Mouse (Mus musculus) midbrain, postnatal 0 days (tissue): ENCODE data around the gene Casz1. TPM values are rescaled to one million over a fixed set of nuclear protein-coding genes. Genes with fewer than 3 reads are reported as not detected.

Experiments used
- ATAC-seq: fragments of 200-750 bp; cut with Nextera tagmentation; 2 replicates; pipeline ENCODE4 v1.8.0; 2017; ENCODE audit warnings: moderate number of reproducible peaks, mild to moderate bottlenecking, moderate TSS enrichment, moderate library complexity; ENCODE audit not compliant: low FRiP score
- DNase-seq: peaks from one replicate; pipeline ENCODE4 v3.0.0-alpha.2; 2015; ENCODE audit warnings: low spot score
- H3K27ac ChIP-seq: fragments of 300-500 bp; sonication (generic); 2 replicates; pipeline ENCODE4 v1.5.1; 2014; ENCODE audit warnings: low read depth, mild to moderate bottlenecking, low read length, mixed read lengths
- H3K27me3 ChIP-seq: fragments of 300-500 bp; sonication (generic); 2 replicates; pipeline ENCODE4 v1.6.1; 2014; ENCODE audit warnings: low read length, control low read depth, mixed read lengths; ENCODE audit not compliant: insufficient read depth
- H3K36me3 ChIP-seq: fragments of 300-500 bp; sonication (generic); 2 replicates; pipeline ENCODE4 v1.6.1; 2014; ENCODE audit warnings: low read length, control low read depth, mixed read lengths; ENCODE audit not compliant: insufficient read depth
- H3K4me1 ChIP-seq: fragments of 300-500 bp; sonication (generic); 2 replicates; pipeline ENCODE4 v1.6.1; 2014; ENCODE audit warnings: mild to moderate bottlenecking, control low read depth, antibody characterized with exemption, low read length, mixed read lengths; ENCODE audit not compliant: insufficient read depth
- H3K4me2 ChIP-seq: fragments of 300-500 bp; sonication (generic); 2 replicates; pipeline ENCODE4 v1.6.1; 2014; ENCODE audit warnings: low read depth, mild to moderate bottlenecking, low read length, mixed read lengths; ENCODE audit not compliant: poor library complexity, severe bottlenecking
- H3K4me3 ChIP-seq: fragments of 300-500 bp; sonication (generic); 2 replicates; pipeline ENCODE4 v1.5.1; 2014; ENCODE audit warnings: low read depth, mild to moderate bottlenecking, low read length, moderate library complexity
- H3K9ac ChIP-seq: fragments of 300-500 bp; sonication (generic); replicated peaks from 2 replicates; pipeline ENCODE4 v1.6.1; 2014; ENCODE audit warnings: mild to moderate bottlenecking, low read length, moderate library complexity, mixed read lengths; ENCODE audit not compliant: poor library complexity, severe bottlenecking
- H3K9me3 ChIP-seq: fragments of 300-500 bp; sonication (generic); 2 replicates; pipeline ENCODE4 v1.6.1; 2016; ENCODE audit warnings: low read length, control low read depth
- CTCF ChIP-seq: IDR thresholded peaks from 2 replicates; pipeline ENCODE4 v1.5.1; 2016; ENCODE audit warnings: antibody characterized with exemption, mild to moderate bottlenecking
- WGBS: fragments of 180-500 bp; shearing (Covaris S2); extraction: QIAGEN DNeasy Blood & Tissue Kit; methylation state at CpG from one replicate; pipeline ENCODE4 v1.1.7; 2014; 5-methylcytosine and 5-hydroxymethylcytosine counted together
- polyA plus RNA-seq: library from polyadenylated mRNA; unstranded; fragments of >200 nt; fragmentation: Nextera tagmentation; extraction: Ambion mirVana; gene quantifications from 2 replicates; pipeline ENCODE4 v1.2.1, GENCODE M21; 2015
- total RNA-seq: library from RNA; depleted of rRNA; stranded (reverse); fragments of >200 nt; gene quantifications from 2 replicates; pipeline ENCODE4 v1.2.3, GENCODE M21; 2014

The Casz1 gene
- total and polyA plus RNA-seq, 2 experiments from 2014 or later, result 2.0 to 3.7 TPM

DNA sequence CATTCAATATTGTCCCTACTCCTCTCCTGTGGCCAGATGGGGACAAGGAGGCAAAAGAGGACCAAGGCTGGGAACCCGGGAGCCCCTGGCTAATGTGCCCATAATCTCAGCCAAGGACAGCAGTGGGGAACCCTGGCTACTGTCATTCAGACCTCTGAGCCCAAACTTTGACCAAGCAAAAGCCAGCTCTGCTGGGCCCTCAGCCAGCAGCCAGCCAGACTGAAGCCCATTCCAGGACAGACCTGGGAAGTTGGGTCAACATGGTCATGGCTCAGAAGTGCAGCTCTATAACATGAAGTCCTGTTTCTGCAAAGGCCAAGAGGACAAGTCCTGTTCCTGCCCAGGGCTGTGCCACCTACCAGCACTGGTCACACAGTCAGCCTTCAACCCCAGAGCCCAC, 157.9 kb downstream of the Casz1 start:
- ATAC-seq (no peak), DNase-seq (no peak)
- TF ChIP-seq CTCF, result no peak
- Histone ChIP-seq H3K27ac (no peak overlapping the region), H3K36me3 (peaks cover 19% of the 10 kb centered on the region), H3K9ac (no peak overlapping the region), H3K4me1 (no peaks in the 10 kb centered on the region), H3K27me3 (no peaks in the 10 kb centered on the region), H3K9me3 (no peaks in the 10 kb centered on the region), H3K4me3 (no peak overlapping the region), H3K4me2 (no peak overlapping the region)
- 77% methylated on average over 1 of the region's 1 CpGs for whole genome bisulfite sequencing

DNA sequence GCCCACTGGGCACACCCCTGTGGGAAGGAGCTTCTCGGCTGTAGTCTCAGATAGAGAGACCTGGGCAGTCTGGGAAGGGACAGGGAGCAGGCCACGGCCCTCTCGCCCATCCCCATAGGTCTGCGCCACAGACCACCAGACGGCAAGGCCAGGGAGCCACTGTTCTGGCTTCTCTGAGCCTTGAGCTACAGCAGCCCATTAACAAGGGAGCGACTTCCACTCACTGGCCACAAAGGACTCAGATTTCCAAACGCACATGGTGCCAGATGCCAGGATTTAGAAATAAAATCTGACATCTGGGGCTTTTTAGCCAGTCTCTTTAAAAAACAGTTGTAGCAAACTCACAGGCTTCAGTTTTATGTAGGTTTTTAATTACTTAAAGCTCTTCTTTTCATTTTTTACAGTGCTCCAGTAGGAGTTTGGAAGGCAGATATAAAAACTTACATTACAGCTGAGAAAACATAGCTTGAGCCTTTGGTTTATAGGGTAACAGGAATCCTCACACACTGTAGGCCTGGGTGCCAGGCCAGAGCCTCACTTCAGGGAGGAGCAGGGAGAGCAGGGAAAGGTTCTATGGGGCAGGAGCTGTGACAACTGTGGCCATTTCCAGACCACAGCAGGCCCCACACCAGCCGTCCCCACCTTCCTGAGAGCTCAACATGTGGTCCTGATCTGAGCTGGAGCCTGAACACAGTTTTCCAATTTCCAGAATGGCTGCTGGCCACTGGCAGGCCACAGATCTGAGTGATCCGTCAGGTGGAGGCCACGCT, 160.5 kb downstream of the Casz1 start:
- Histone ChIP-seq H3K27me3 (no peaks in the 10 kb centered on the region), H3K9me3 (no peaks in the 10 kb centered on the region), H3K36me3 (peaks cover 15% of the 10 kb centered on the region), H3K27ac (no peak overlapping the region), H3K4me1 (no peaks in the 10 kb centered on the region), H3K4me2 (no peak overlapping the region), H3K9ac (no peak overlapping the region), H3K4me3 (no peak overlapping the region)
- 85% methylated on average over 10 of the region's 10 CpGs for WGBS
- no peak for DNase-seq
- no peak for ATAC-seq
- TF ChIP-seq CTCF, result no peak

DNA sequence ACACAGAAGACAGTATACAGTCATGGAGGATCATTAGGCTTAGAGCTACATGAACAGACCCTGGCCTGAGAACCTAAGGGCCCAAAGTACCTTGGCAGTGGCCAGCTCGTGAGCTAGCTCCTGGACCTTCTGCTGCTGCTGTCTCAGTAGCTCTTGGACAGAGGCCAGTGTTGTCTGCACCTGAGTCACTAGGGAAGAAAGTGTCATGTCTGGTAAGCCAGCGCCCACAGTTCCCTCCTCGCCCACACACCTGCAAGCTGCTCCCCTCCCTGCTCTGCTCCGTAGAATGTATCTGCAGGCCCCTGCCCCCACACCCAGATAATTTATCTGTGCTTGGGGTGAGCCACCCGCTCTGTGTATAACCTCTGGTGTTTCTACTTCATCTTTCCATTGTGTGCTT, 161.9 kb downstream of the Casz1 start:
- H3K4me3 ChIP-seq, result no peak overlapping the region
- DNase-seq (no peak), ATAC-seq (no peak)
- TF ChIP-seq CTCF, result no peak
- H3K27me3 ChIP-seq, result no peaks in the 10 kb centered on the region
- H3K4me1 ChIP-seq, result no peaks in the 10 kb centered on the region
- H3K27ac ChIP-seq, result no peak overlapping the region
- 96% methylated on average over 5 of the region's 5 CpGs for WGBS
- H3K36me3 ChIP-seq, result peaks cover 8% of the 10 kb centered on the region; the same call in 1 of the 2 replicates
- H3K4me2 ChIP-seq, result no peak overlapping the region
- H3K9ac ChIP-seq, result no peak overlapping the region
- no peaks in the 10 kb centered on the region for H3K9me3 ChIP-seq

DNA sequence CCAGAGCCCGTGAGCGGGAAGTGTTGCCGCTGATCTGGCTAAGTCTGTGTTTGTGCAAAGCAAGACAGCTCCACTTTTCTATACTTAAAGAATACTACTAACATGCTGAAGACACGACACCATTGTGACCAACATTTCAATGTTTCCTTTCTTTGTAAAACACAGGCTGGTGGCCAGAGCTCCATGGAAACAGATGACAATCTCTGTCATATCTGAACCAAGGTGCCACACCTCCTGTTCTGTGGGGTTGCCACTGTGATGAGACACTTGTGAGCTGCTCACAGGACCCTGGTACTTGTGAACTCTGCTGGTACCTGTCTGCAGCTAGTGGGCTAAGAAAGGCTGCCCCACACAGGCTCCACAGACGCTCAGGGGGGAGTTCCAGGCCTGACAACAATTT, 164.6 kb downstream of the Casz1 start:
- no peaks in the 10 kb centered on the region for H3K36me3 ChIP-seq
- no peaks in the 10 kb centered on the region for H3K9me3 ChIP-seq
- ATAC-seq (no peak), DNase-seq (no peak)
- H3K4me2 ChIP-seq, result no peak overlapping the region
- H3K27ac ChIP-seq, result no peak overlapping the region
- H3K4me1 ChIP-seq, result no peaks in the 10 kb centered on the region
- TF ChIP-seq CTCF, result no peak
- no peak overlapping the region for H3K4me3 ChIP-seq
- H3K9ac ChIP-seq, result no peak overlapping the region
- WGBS, result 71% methylated on average over 5 of the region's 5 CpGs
- H3K27me3 ChIP-seq, result no peaks in the 10 kb centered on the region

DNA sequence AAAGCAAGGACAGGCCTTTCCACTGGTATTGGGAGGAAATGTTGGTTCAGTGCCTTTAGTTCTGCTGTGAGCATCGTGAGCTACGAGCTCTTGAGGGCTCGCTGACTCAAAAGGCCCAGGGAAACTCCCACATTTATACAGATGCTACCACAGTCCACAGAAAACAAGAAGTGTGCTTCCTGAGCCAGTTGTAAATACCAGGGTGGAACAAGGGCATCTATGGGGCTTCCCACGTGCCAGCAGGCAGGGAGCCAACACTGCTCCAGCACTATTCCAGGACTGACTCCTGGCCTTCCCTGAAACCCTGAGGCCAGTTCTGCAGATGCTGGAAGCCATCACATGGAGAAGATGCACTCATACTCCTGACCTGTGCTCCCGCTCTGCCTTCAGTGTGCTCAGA, 165.4 kb downstream of the Casz1 start:
- Histone ChIP-seq H3K27ac (no peak overlapping the region), H3K36me3 (no peaks in the 10 kb centered on the region), H3K9ac (no peak overlapping the region), H3K27me3 (no peaks in the 10 kb centered on the region), H3K4me2 (no peak overlapping the region), H3K9me3 (no peaks in the 10 kb centered on the region), H3K4me3 (no peak overlapping the region), H3K4me1 (no peaks in the 10 kb centered on the region)
- DNase-seq (no peak), ATAC-seq (no peak)
- 68% methylated on average over 5 of the region's 5 CpGs for WGBS
- TF ChIP-seq CTCF, result no peak

DNA sequence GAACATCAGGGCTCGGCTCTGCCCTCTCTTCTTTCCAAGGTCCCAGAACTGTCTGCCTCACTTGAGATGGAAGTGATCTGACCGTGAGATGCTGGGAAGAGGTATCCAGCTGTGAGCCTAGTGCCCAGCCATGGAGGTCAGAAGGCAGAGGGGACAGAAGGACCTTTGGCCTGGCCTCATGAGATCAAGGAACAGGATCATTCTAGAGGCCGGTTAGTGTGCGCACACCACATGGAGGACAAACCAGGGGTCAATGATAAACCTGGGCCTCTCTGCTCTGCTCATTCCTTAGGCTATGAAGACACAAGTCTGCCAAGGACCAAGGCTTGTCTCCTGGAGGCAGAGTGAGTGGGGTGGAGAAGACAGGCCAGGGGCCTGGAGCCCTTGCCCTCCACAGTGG, 166.5 kb downstream of the Casz1 start:
- no peak for DNase-seq
- Histone ChIP-seq H3K9ac (no peak overlapping the region), H3K4me2 (no peak overlapping the region), H3K27me3 (no peaks in the 10 kb centered on the region), H3K36me3 (no peaks in the 10 kb centered on the region), H3K27ac (no peak overlapping the region), H3K4me3 (no peak overlapping the region), H3K4me1 (no peaks in the 10 kb centered on the region), H3K9me3 (no peaks in the 10 kb centered on the region)
- no peak for TF ChIP-seq CTCF
- ATAC-seq, result no peak
- WGBS, result 83% methylated on average over 4 of the region's 4 CpGs
